Mouse (Mus musculus) midbrain, embryonic 15.5 days (tissue): ENCODE measurements around the gene Adam3. TPM values are rescaled to one million over a fixed set of nuclear protein-coding genes. Genes with fewer than 3 reads are reported as not detected.

Source experiments
- ATAC-seq: fragments of 200-750 bp; cut with Nextera tagmentation; replicated peaks from 2 replicates; pipeline ENCODE4 v1.8.0; 2017; ENCODE audit warnings: moderate TSS enrichment
- H3K27ac ChIP-seq: fragments of 300-500 bp; sonication (generic); 2 replicates; pipeline ENCODE4 v1.5.1; 2015; ENCODE audit warnings: mild to moderate bottlenecking, inconsistent platforms
- H3K27me3 ChIP-seq: fragments of 300-500 bp; sonication (generic); replicated peaks from 2 replicates; pipeline ENCODE4 v1.6.1; 2015; ENCODE audit warnings: inconsistent platforms
- H3K36me3 ChIP-seq: fragments of 300-500 bp; sonication (generic); replicated peaks from 2 replicates; pipeline ENCODE4 v1.6.1; 2015; ENCODE audit warnings: inconsistent platforms
- H3K4me1 ChIP-seq: fragments of 300-500 bp; sonication (generic); 2 replicates; pipeline ENCODE4 v1.6.1; 2015; ENCODE audit warnings: inconsistent platforms
- H3K4me2 ChIP-seq: fragments of 300-500 bp; sonication (generic); 2 replicates; pipeline ENCODE4 v1.6.1; 2015; ENCODE audit warnings: inconsistent platforms, mild to moderate bottlenecking, moderate library complexity
- H3K4me3 ChIP-seq: fragments of 300-500 bp; sonication (generic); 2 replicates; pipeline ENCODE4 v1.5.1; 2015; ENCODE audit warnings: mild to moderate bottlenecking, inconsistent platforms
- H3K9ac ChIP-seq: fragments of 300-500 bp; sonication (generic); 2 replicates; pipeline ENCODE4 v1.6.1; 2015; ENCODE audit warnings: mild to moderate bottlenecking, inconsistent platforms
- H3K9me3 ChIP-seq: fragments of 300-500 bp; sonication (generic); 2 replicates; pipeline ENCODE4 v1.6.1; 2016; ENCODE audit warnings: inconsistent platforms
- WGBS: fragments of 180-500 bp; shearing (Covaris S2); methylation state at CpG from one replicate; pipeline ENCODE4 v1.1.7; 2015; ENCODE audit warnings: mixed read lengths; 5-methylcytosine and 5-hydroxymethylcytosine counted together
- polyA plus RNA-seq: library from polyadenylated mRNA; unstranded; fragments of >200 nt; fragmentation: Nextera tagmentation; extraction: Ambion mirVana; gene quantifications from 2 replicates; pipeline ENCODE4 v1.2.1, GENCODE M21; 2015

Gene Adam3
- polyA plus RNA-seq = 0.09 and 0.32 TPM in 2 replicates

DNA sequence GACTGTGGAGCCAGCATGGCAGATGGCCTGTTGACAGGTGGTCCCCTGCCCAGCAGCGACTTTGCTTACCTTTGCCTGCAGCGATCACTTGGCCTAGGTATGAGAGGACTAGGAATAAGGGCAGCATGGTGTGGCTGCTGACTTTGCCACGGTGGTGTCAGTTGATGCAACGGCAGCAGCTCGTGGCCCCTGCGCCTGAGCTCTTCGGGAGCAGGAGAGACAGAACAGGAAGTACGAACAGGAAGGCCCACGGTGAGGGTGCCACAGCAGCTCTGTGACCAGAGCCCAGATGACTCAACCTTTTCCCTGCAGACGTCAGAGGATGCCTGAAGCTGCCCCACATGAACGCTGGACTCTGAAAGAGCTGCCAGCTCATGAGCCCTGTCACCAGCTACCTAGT lies at the start of gene Adam3:
TSS of gene Adam3 (minus strand) at position 223 of the 400 bp plus-strand sequence.
- Histone ChIP-seq H3K27me3 (no peaks in the 10 kb centered on the region), H3K4me1 (0 out of 2 replicates have a peak, but pooled peaks cover 2% of the 10 kb centered on the region), H3K27ac (no peak within 1 kb of the TSS), H3K9ac (no peak within 1 kb of the TSS), H3K4me3 (no peak within 1 kb of the TSS), H3K4me2 (no peak within 1 kb of the TSS), H3K9me3 (no peaks in the 10 kb centered on the region), H3K36me3 (no peaks in the 10 kb centered on the region)
- no peak for ATAC-seq
- 67% methylated on average over 11 of the region's 11 CpGs for WGBS

DNA sequence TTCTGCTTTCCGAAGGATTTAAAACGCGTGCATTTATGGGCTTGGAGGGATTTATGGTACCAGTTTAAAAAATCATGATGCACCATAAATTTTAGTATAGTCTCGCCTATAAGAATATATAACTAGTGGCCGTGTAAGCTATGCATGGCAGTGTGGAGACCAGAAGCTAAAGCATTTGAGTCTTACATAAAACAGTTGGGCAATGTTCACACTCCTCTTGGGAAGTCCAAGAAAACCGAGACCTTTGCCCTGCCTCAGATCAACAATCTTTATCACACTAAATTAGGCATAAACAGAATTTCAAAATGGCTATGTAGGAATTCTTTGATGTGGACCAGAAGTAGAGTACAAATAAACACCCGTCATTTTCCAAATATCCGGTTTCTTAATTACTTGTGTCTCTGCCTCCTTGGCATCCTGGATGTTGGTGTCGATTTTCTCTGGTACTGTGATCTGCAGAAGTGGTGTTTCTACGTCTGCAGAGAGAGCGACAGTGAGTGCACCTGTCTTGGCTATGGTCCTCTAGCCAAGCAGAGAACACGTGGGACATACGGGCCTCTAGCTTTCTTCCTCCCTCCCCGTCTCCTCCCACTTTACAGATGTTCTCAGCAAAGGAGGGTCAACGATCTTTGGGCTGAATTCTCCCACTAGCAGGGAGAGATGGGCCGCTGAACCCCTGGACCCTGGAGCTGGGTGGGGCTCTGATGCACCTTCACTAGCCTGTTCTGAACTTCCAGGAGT lies 596 bp downstream of the Adam3 start:
- no peak overlapping the region for H3K4me2 ChIP-seq
- H3K9ac ChIP-seq = no peak overlapping the region
- H3K4me1 ChIP-seq = 0 out of 2 replicates have a peak, but pooled peaks cover 2% of the 10 kb centered on the region
- no peak overlapping the region for H3K27ac ChIP-seq
- H3K36me3 ChIP-seq = no peaks in the 10 kb centered on the region
- ATAC-seq = no peak
- H3K4me3 ChIP-seq = no peak overlapping the region
- no peaks in the 10 kb centered on the region for H3K27me3 ChIP-seq
- no peaks in the 10 kb centered on the region for H3K9me3 ChIP-seq
- 76% methylated on average over 16 of the region's 16 CpGs for WGBS

Other genes starting within 250 kb of the Adam3 start
- 0.36 and 0.40 TPM in 2 replicates for gene Adam5, start 98.5 kb upstream of the Adam3 start, polyA plus RNA-seq